29 mouse cellular contexts compared by ENCODE assay signal in genomic region chr13:120320183-120320582, GRCm38 (mm10). TPM values are rescaled to one million over a fixed set of nuclear protein-coding genes. Genes with fewer than 3 reads are reported as not detected.
DNase-seq lines count a peak whose midpoint lies in the region; ATAC-seq and TF ChIP-seq lines count a peak whose summit lies in the region.
"Had no signal": no experiment of that assay in that cellular context is flagged by ENCODE, and none has a peak within 500 bp of the region (broad histone marks: within the 10 kb centered on the region; RNA-seq: fewer than 3 reads in every experiment).

No protein-coding gene starts in this region.

- TF ChIP-seq CTCF in stomach, postnatal 0 days (IDR thresholded peaks at IDR 0.05; ENCODE audit: low read depth) = no peak

- no peak overlapping the region for H3K9ac ChIP-seq in stomach, postnatal 0 days (ENCODE audit: low read length)
- no peak overlapping the region for H3K9ac ChIP-seq in heart, embryonic 12.5 days
- H3K9ac ChIP-seq: forebrain, embryonic 13.5 days; hindbrain, embryonic 12.5 days; hindbrain, embryonic 15.5 days had no signal

- no peak overlapping the region for H3K27ac ChIP-seq in stomach, postnatal 0 days (replicated peaks)
- H3K27ac ChIP-seq in heart, embryonic 12.5 days (ENCODE audit: poor library complexity, severe bottlenecking) = no peak overlapping the region
- H3K27ac ChIP-seq: forebrain, embryonic 10.5 days; forebrain, embryonic 13.5 days; heart, adult 2 months; heart, embryonic 10.5 days; hindbrain, embryonic 12.5 days; hindbrain, embryonic 15.5 days had no signal

- no peaks in the 10 kb centered on the region for H3K4me1 ChIP-seq in stomach, postnatal 0 days (replicated peaks; ENCODE audit: control insufficient read depth, insufficient read depth)
- no peaks in the 10 kb centered on the region for H3K4me1 ChIP-seq in heart, embryonic 12.5 days (replicated peaks)
- H3K4me1 ChIP-seq: forebrain, embryonic 10.5 days; forebrain, embryonic 13.5 days; heart, embryonic 10.5 days; hindbrain, embryonic 12.5 days; hindbrain, embryonic 15.5 days had no signal

- H3K4me3 ChIP-seq in stomach, postnatal 0 days (ENCODE audit: low read depth, low read length) = no peak overlapping the region
- no peak overlapping the region for H3K4me3 ChIP-seq in heart, embryonic 12.5 days
- H3K4me3 ChIP-seq: forebrain, embryonic 10.5 days; forebrain, embryonic 13.5 days; heart, adult 2 months; heart, embryonic 10.5 days; hindbrain, embryonic 12.5 days; hindbrain, embryonic 15.5 days had no signal

- no peak for TF ChIP-seq EP300 in stomach, postnatal 0 days (optimal IDR thresholded peaks at IDR 0.05)

- no peaks in the 10 kb centered on the region for H3K27me3 ChIP-seq in stomach, postnatal 0 days (ENCODE audit: control insufficient read depth, insufficient read depth, low read length)
- no peaks in the 10 kb centered on the region for H3K27me3 ChIP-seq in heart, embryonic 12.5 days (replicated peaks)
- H3K27me3 ChIP-seq: forebrain, embryonic 13.5 days; hindbrain, embryonic 12.5 days; hindbrain, embryonic 15.5 days had no signal

- H3K36me3 ChIP-seq in stomach, postnatal 0 days (ENCODE audit: control insufficient read depth, insufficient read depth, low read length) = no peaks in the 10 kb centered on the region
- no peaks in the 10 kb centered on the region for H3K36me3 ChIP-seq in heart, embryonic 12.5 days
- H3K36me3 ChIP-seq: forebrain, embryonic 10.5 days; G1E; heart, embryonic 10.5 days; hindbrain, embryonic 12.5 days; hindbrain, embryonic 15.5 days had no signal

- H3K4me2 ChIP-seq in stomach, postnatal 0 days (replicated peaks; ENCODE audit: low read depth) = no peak overlapping the region
- no peak overlapping the region for H3K4me2 ChIP-seq in heart, embryonic 12.5 days
- H3K4me2 ChIP-seq: forebrain, embryonic 13.5 days; hindbrain, embryonic 12.5 days; hindbrain, embryonic 15.5 days had no signal

- no peaks in the 10 kb centered on the region for H3K9me3 ChIP-seq in stomach, postnatal 0 days (ENCODE audit: control insufficient read depth, low read length)
- H3K9me3 ChIP-seq in heart, embryonic 12.5 days (replicated peaks) = 0 out of 2 replicates have a peak, but pooled peaks cover 4% of the 10 kb centered on the region
- H3K9me3 ChIP-seq: forebrain, embryonic 13.5 days; G1E; heart, embryonic 10.5 days; hindbrain, embryonic 15.5 days had no signal

- ATAC-seq in CD4-positive, CD25-positive, alpha-beta regulatory T cell, adult 4 months = peak; percentile 28
- peak; percentile 18 for ATAC-seq in inflammation-experienced regulatory T-cells, adult 6 months
- ATAC-seq in stomach, postnatal 0 days (ENCODE audit: low FRiP score, low TSS enrichment) = no peak
- no peak for ATAC-seq in heart, embryonic 12.5 days (ENCODE audit: insufficient number of reproducible peaks, low FRiP score)
- ATAC-seq: forebrain, embryonic 13.5 days; forebrain, embryonic 16.5 days had no signal

- DNase-seq in A20 (ENCODE audit: low read depth, low spot score) = peak; percentile 14
- DNase-seq in ES-CJ7 (ENCODE audit: low read depth, low spot score) = peak; percentile 1
- DNase-seq in layer of hippocampus, adult 9-10 months (ENCODE audit: low spot score) = no peak
- DNase-seq in stomach, postnatal 0 days (ENCODE audit: low spot score) = no peak
- DNase-seq: adrenal gland, adult 8-10 months; adrenal gland, postnatal 36 days; cerebellum, adult 18-20 months; cerebellum, adult 9-10 months; cerebellum, postnatal 14 days; gastrocnemius, postnatal 25 days; heart, adult 2 months; kidney, adult 11 months; kidney, adult 8-10 months had no signal

- 59% methylated on average over 3 of the region's 3 CpGs for WGBS in stomach, postnatal 0 days
- 66% methylated on average over 3 of the region's 3 CpGs for WGBS in heart, embryonic 12.5 days

RNA-seq across cellular contexts. Expression of gene Tcstv3, which starts 3.5 kb away (rescaled TPM):
- not detected for polyA plus RNA-seq in CD4-positive, CD25-positive, alpha-beta regulatory T cell, adult 4 months (2017; shearing (Covaris generic))
- polyA plus RNA-seq in inflammation-experienced regulatory T-cells, adult 6 months (2017; shearing (Covaris generic)) = not detected
- not detected in 2 replicates for polyA plus RNA-seq in stomach, postnatal 0 days (2015; fragmentation: Nextera tagmentation; extraction: Ambion mirVana)
- not detected in 2 replicates for polyA plus RNA-seq in heart, embryonic 12.5 days (2016; fragmentation: Nextera tagmentation; extraction: Ambion mirVana)
- polyA plus RNA-seq: embryonic facial prominence, embryonic 11.5 days; embryonic facial prominence, embryonic 14.5 days; forebrain, embryonic 10.5 days; forebrain, embryonic 13.5 days; forebrain, embryonic 16.5 days; frontal cortex, adult 2 months; G1E; gonadal fat pad, adult 2 months; heart, adult 2 months; heart, embryonic 10.5 days; heart, embryonic 14.5 days; heart, postnatal 0 days; hindbrain, embryonic 12.5 days; hindbrain, embryonic 15.5 days had no signal

RNA-seq across cellular contexts. Expression of gene BC147527, which starts 20.0 kb away (rescaled TPM):
- polyA plus RNA-seq in CD4-positive, CD25-positive, alpha-beta regulatory T cell, adult 4 months (2017; shearing (Covaris generic)) = 10 to 100 TPM; 77.1 to 89.5 TPM
- 10 to 100 TPM; 28.6 to 70.5 (median 48.6) TPM for polyA plus RNA-seq in inflammation-experienced regulatory T-cells, adult 6 months (2017; shearing (Covaris generic))
- 0.41 and 0.62 TPM in 2 replicates for polyA plus RNA-seq in stomach, postnatal 0 days (2015; fragmentation: Nextera tagmentation; extraction: Ambion mirVana)
- not detected in 2 replicates for polyA plus RNA-seq in heart, embryonic 12.5 days (2016; fragmentation: Nextera tagmentation; extraction: Ambion mirVana)
- polyA plus RNA-seq: forebrain, embryonic 10.5 days; forebrain, embryonic 13.5 days; forebrain, embryonic 16.5 days; G1E; heart, embryonic 10.5 days; hindbrain, embryonic 12.5 days; hindbrain, embryonic 15.5 days had no signal

RNA-seq across cellular contexts. Expression of gene AF067061, which starts 57.3 kb away (rescaled TPM):
- polyA plus RNA-seq in CD4-positive, CD25-positive, alpha-beta regulatory T cell, adult 4 months (2017; shearing (Covaris generic)) = not detected
- not detected for polyA plus RNA-seq in inflammation-experienced regulatory T-cells, adult 6 months (2017; shearing (Covaris generic))
- not detected in 2 replicates for polyA plus RNA-seq in stomach, postnatal 0 days (2015; fragmentation: Nextera tagmentation; extraction: Ambion mirVana)
- polyA plus RNA-seq in heart, embryonic 12.5 days (2016; fragmentation: Nextera tagmentation; extraction: Ambion mirVana) = not detected in 2 replicates
- polyA plus RNA-seq: embryonic facial prominence, embryonic 11.5 days; embryonic facial prominence, embryonic 14.5 days; forebrain, embryonic 10.5 days; forebrain, embryonic 13.5 days; forebrain, embryonic 16.5 days; frontal cortex, adult 2 months; G1E; gonadal fat pad, adult 2 months; heart, adult 2 months; heart, embryonic 10.5 days; heart, embryonic 14.5 days; heart, postnatal 0 days; hindbrain, embryonic 12.5 days; hindbrain, embryonic 15.5 days had no signal

Comparison
In these comparisons a context has a peak if more than half of its experiments do, and no peak if none do; other contexts are left out.
1. DNase-seq: peak in A20 (single experiment) and ES-CJ7 (single experiment); none in layer of hippocampus, adult 9-10 months (single experiment) and stomach, postnatal 0 days (single experiment).
2. ATAC-seq: peak in CD4-positive, CD25-positive, alpha-beta regulatory T cell, adult 4 months (single experiment) and inflammation-experienced regulatory T-cells, adult 6 months (single experiment); none in stomach, postnatal 0 days (single experiment) and heart, embryonic 12.5 days (single experiment).
3. RNA of gene BC147527, which starts 20.0 kb away (polyA plus RNA-seq): 77.1 to 89.5 TPM in CD4-positive, CD25-positive, alpha-beta regulatory T cell, adult 4 months and 28.6 to 70.5 TPM in inflammation-experienced regulatory T-cells, adult 6 months; 0.41 to 0.62 TPM in stomach, postnatal 0 days and not detected in heart, embryonic 12.5 days; every median in the first group is over 10 times any median in the second.